Mouse (Mus musculus) neural tube, embryonic 15.5 days (tissue): ENCODE measurements around the gene Grk6. TPM values are rescaled to one million over a fixed set of nuclear protein-coding genes. Genes with fewer than 3 reads are reported as not detected.

Experiments used
- ATAC-seq: fragments of 200-750 bp; cut with Nextera tagmentation; 2 replicates; pipeline ENCODE4 v1.8.0; 2017; ENCODE audit warnings: mild to moderate bottlenecking, moderate TSS enrichment, moderate library complexity; ENCODE audit not compliant: low FRiP score
- H3K27ac ChIP-seq: fragments of 300-500 bp; sonication (generic); replicated peaks from 2 replicates; pipeline ENCODE4 v1.5.1; 2015; ENCODE audit warnings: mild to moderate bottlenecking, inconsistent platforms
- H3K27me3 ChIP-seq: fragments of 300-500 bp; sonication (generic); replicated peaks from 2 replicates; pipeline ENCODE4 v1.6.1; 2015; ENCODE audit warnings: inconsistent platforms
- H3K36me3 ChIP-seq: fragments of 300-500 bp; sonication (generic); 2 replicates; pipeline ENCODE4 v1.6.1; 2015; ENCODE audit warnings: inconsistent platforms
- H3K4me1 ChIP-seq: fragments of 300-500 bp; sonication (generic); 2 replicates; pipeline ENCODE4 v1.6.1; 2015; ENCODE audit warnings: inconsistent platforms
- H3K4me2 ChIP-seq: fragments of 300-500 bp; sonication (generic); 2 replicates; pipeline ENCODE4 v1.6.1; 2015; ENCODE audit warnings: inconsistent platforms, mild to moderate bottlenecking, moderate library complexity
- H3K4me3 ChIP-seq: fragments of 300-500 bp; sonication (generic); replicated peaks from 2 replicates; pipeline ENCODE4 v1.5.1; 2015; ENCODE audit warnings: mild to moderate bottlenecking, inconsistent platforms
- H3K9ac ChIP-seq: fragments of 300-500 bp; sonication (generic); replicated peaks from 2 replicates; pipeline ENCODE4 v1.6.1; 2015; ENCODE audit warnings: mild to moderate bottlenecking, inconsistent platforms
- H3K9me3 ChIP-seq: fragments of 300-500 bp; sonication (generic); replicated peaks from 2 replicates; pipeline ENCODE4 v1.6.1; 2016; ENCODE audit warnings: inconsistent platforms
- WGBS: fragments of 180-500 bp; shearing (Covaris S2); methylation state at CpG from one replicate; pipeline ENCODE4 v1.1.7; 2015; ENCODE audit warnings: mixed read lengths; 5-methylcytosine and 5-hydroxymethylcytosine counted together
- polyA plus RNA-seq: library from polyadenylated mRNA; unstranded; fragments of >200 nt; fragmentation: Nextera tagmentation; extraction: Ambion mirVana; gene quantifications from 2 replicates; pipeline ENCODE4 v1.2.1, GENCODE M21; 2015

Gene Grk6
- 34.2 and 38.4 TPM in 2 replicates for polyA plus RNA-seq

- H3K4me2 ChIP-seq, result peak within 1 kb of the TSS; percentile 87
- H3K36me3 ChIP-seq, result peaks cover 3% of the 10 kb centered on the region; the same call in 1 of the 2 replicates
- no peaks in the 10 kb centered on the region for H3K27me3 ChIP-seq
- H3K4me1 ChIP-seq, result peaks cover 38% of the 10 kb centered on the region
- peak; percentile 96 for ATAC-seq
- WGBS, result 0% methylated on average over 29 of the region's 35 CpGs
- peak within 1 kb of the TSS; percentile 96 for H3K9ac ChIP-seq
- H3K4me3 ChIP-seq, result peak within 1 kb of the TSS; percentile 90
- H3K9me3 ChIP-seq, result no peaks in the 10 kb centered on the region
- H3K27ac ChIP-seq, result peak within 1 kb of the TSS; percentile 95
Observed at GRCm38 (mm10) chr13:55444937-55445315, at the start of gene Grk6. Grk6 (plus strand) TSS chr13:55445072.

GRCm38 (mm10) chr13:55398088-55398487, 46.8 kb upstream of the Grk6 start, which contains the start of gene Slc34a1:
Slc34a1 (plus strand) TSS chr13:55398187.
- Histone ChIP-seq H3K27ac (no peak within 1 kb of the TSS), H3K4me2 (no peak within 1 kb of the TSS), H3K4me3 (no peak within 1 kb of the TSS), H3K4me1 (no peaks in the 10 kb centered on the region), H3K27me3 (peaks cover 5% of the 10 kb centered on the region; the same call in 1 of the 2 replicates), H3K9me3 (no peaks in the 10 kb centered on the region), H3K9ac (no peak within 1 kb of the TSS), H3K36me3 (no peaks in the 10 kb centered on the region)
- 93% methylated on average over 1 of the region's 1 CpGs for WGBS
- no peak for ATAC-seq

GRCm38 (mm10) chr13:55399300-55400038, 45.4 kb upstream of the Grk6 start:
- H3K4me2 ChIP-seq, result no peak overlapping the region
- H3K9me3 ChIP-seq, result no peaks in the 10 kb centered on the region
- H3K36me3 ChIP-seq, result no peaks in the 10 kb centered on the region
- H3K4me1 ChIP-seq, result peaks cover 7% of the 10 kb centered on the region; the same call in 1 of the 2 replicates
- 74% methylated on average over 5 of the region's 5 CpGs for WGBS
- peaks cover 5% of the 10 kb centered on the region; the same call in 1 of the 2 replicates for H3K27me3 ChIP-seq
- H3K4me3 ChIP-seq, result no peak overlapping the region
- no peak overlapping the region for H3K9ac ChIP-seq
- H3K27ac ChIP-seq, result no peak overlapping the region
- ATAC-seq, result no peak

GRCm38 (mm10) chr13:55400039-55400346, 44.9 kb upstream of the Grk6 start:
- no peak for ATAC-seq

GRCm38 (mm10) chr13:55403266-55403665, 41.6 kb upstream of the Grk6 start:
- Histone ChIP-seq H3K9ac (no peak overlapping the region), H3K27ac (peak overlapping the region; percentile 20), H3K27me3 (peaks cover 5% of the 10 kb centered on the region; the same call in 1 of the 2 replicates), H3K36me3 (no peaks in the 10 kb centered on the region), H3K9me3 (no peaks in the 10 kb centered on the region), H3K4me1 (peaks cover 22% of the 10 kb centered on the region), H3K4me2 (no peak overlapping the region), H3K4me3 (no peak overlapping the region)
- no peak; the same call in 1 of the 2 replicates for ATAC-seq
- 43% methylated on average over 7 of the region's 7 CpGs for WGBS

More at GRCm38 (mm10) chr13:55400039-55400346, 44.9 kb upstream of the Grk6 start:
- WGBS, result 72% methylated on average over 1 of the region's 1 CpGs
- H3K36me3 ChIP-seq, result no peaks in the 10 kb centered on the region
- peaks cover 5% of the 10 kb centered on the region; the same call in 1 of the 2 replicates for H3K27me3 ChIP-seq
- H3K4me1 ChIP-seq, result peaks cover 10% of the 10 kb centered on the region
- H3K27ac ChIP-seq, result no peak overlapping the region
- H3K9ac ChIP-seq, result no peak overlapping the region
- no peak overlapping the region for H3K4me2 ChIP-seq
- H3K9me3 ChIP-seq, result no peaks in the 10 kb centered on the region
- H3K4me3 ChIP-seq, result no peak overlapping the region

- H3K27me3 ChIP-seq, result peaks cover 5% of the 10 kb centered on the region; the same call in 1 of the 2 replicates
- no peaks in the 10 kb centered on the region for H3K9me3 ChIP-seq
- no peak overlapping the region for H3K4me2 ChIP-seq
- no peak for ATAC-seq
- H3K4me3 ChIP-seq, result no peak overlapping the region
- peak overlapping the region; percentile 20 for H3K27ac ChIP-seq
- WGBS, result 53% methylated on average over 15 of the region's 15 CpGs
- no peak overlapping the region for H3K9ac ChIP-seq
- peaks cover 22% of the 10 kb centered on the region for H3K4me1 ChIP-seq
- H3K36me3 ChIP-seq, result no peaks in the 10 kb centered on the region
Observed at GRCm38 (mm10) chr13:55403935-55404852, 40.7 kb upstream of the Grk6 start.

- peak; percentile 90 for ATAC-seq
Observed at GRCm38 (mm10) chr13:55404853-55405782, 39.8 kb upstream of the Grk6 start.

GRCm38 (mm10) chr13:55405783-55406390, 39.0 kb upstream of the Grk6 start:
- Histone ChIP-seq H3K4me1 (peaks cover 22% of the 10 kb centered on the region), H3K27me3 (peaks cover 5% of the 10 kb centered on the region; the same call in 1 of the 2 replicates), H3K4me2 (peak overlapping the region; percentile 43), H3K36me3 (no peaks in the 10 kb centered on the region), H3K9me3 (no peaks in the 10 kb centered on the region), H3K4me3 (0 out of 2 replicates have a peak overlapping the region, but pooled peaks have one; percentile 6), H3K9ac (no peak overlapping the region), H3K27ac (peak overlapping the region; percentile 65)
- ATAC-seq, result peak; percentile 42
- 57% methylated on average over 13 of the region's 13 CpGs for WGBS

More at GRCm38 (mm10) chr13:55404853-55405782, 39.8 kb upstream of the Grk6 start:
- Histone ChIP-seq H3K9me3 (no peaks in the 10 kb centered on the region), H3K4me1 (peaks cover 22% of the 10 kb centered on the region), H3K9ac (peak overlapping the region; percentile 40), H3K4me3 (0 out of 2 replicates have a peak overlapping the region, but pooled peaks have one; percentile 6), H3K27ac (peak overlapping the region; percentile 65), H3K27me3 (peaks cover 5% of the 10 kb centered on the region; the same call in 1 of the 2 replicates), H3K36me3 (no peaks in the 10 kb centered on the region), H3K4me2 (peak overlapping the region; percentile 43)
- WGBS, result 10% methylated on average over 11 of the region's 11 CpGs

- H3K27me3 ChIP-seq, result peaks cover 4% of the 10 kb centered on the region; the same call in 1 of the 2 replicates
- H3K4me1 ChIP-seq, result peaks cover 22% of the 10 kb centered on the region
- H3K27ac ChIP-seq, result no peak overlapping the region
- no peak overlapping the region for H3K4me3 ChIP-seq
- no peak overlapping the region for H3K4me2 ChIP-seq
- H3K9ac ChIP-seq, result no peak overlapping the region
- WGBS, result 87% methylated on average over 4 of the region's 4 CpGs
- H3K36me3 ChIP-seq, result no peaks in the 10 kb centered on the region
- ATAC-seq, result no peak
- H3K9me3 ChIP-seq, result no peaks in the 10 kb centered on the region
Observed at GRCm38 (mm10) chr13:55407341-55407740, 37.5 kb upstream of the Grk6 start.

GRCm38 (mm10) chr13:55408546-55409120, 36.2 kb upstream of the Grk6 start:
- WGBS, result 88% methylated on average over 19 of the region's 19 CpGs
- ATAC-seq, result no peak

More at GRCm38 (mm10) chr13:55408546-55409120, 36.2 kb upstream of the Grk6 start:
- Histone ChIP-seq H3K27me3 (peaks cover 4% of the 10 kb centered on the region; the same call in 1 of the 2 replicates), H3K9me3 (no peaks in the 10 kb centered on the region), H3K4me1 (peaks cover 22% of the 10 kb centered on the region), H3K27ac (no peak overlapping the region), H3K9ac (no peak overlapping the region), H3K36me3 (no peaks in the 10 kb centered on the region), H3K4me2 (no peak overlapping the region), H3K4me3 (no peak overlapping the region)
